Mouse (Mus musculus): ENCODE results near the gene Trim52.

- TF ChIP-seq CTCF (IDR thresholded peaks at IDR 0.05) (no peak), POLR2A (IDR thresholded peaks at IDR 0.05; ENCODE audit: insufficient read depth, low read depth, low read length) (no peak)
These were observed 30.3 kb downstream of the Trim52 start for GRCm38 (mm10) chr14:106136272-106136671.

Measured in heart, adult 2 months (tissue).